Mouse (Mus musculus) gastrocnemius, adult 2 months (tissue): ENCODE results near the gene Ubap2l. TPM values are rescaled to one million over a fixed set of nuclear protein-coding genes. Genes with fewer than 3 reads are reported as not detected.

Experiments
- DNase-seq: peaks from one replicate; pipeline ENCODE4 v3.0.0; 2022
- H3K27ac ChIP-seq: fragments of 200-600 bp; 2 replicates; pipeline ENCODE4 v1.8.1; 2022; ENCODE audit warnings: mild to moderate bottlenecking
- H3K4me3 ChIP-seq: fragments of 200-600 bp; 2 replicates; pipeline ENCODE4 v1.8.1; 2022; ENCODE audit warnings: mild to moderate bottlenecking, moderate library complexity
- CTCF ChIP-seq: fragments of 200-600 bp; IDR thresholded peaks from 2 replicates; pipeline ENCODE4 v1.8.1; 2022; ENCODE audit warnings: antibody characterized with exemption, mild to moderate bottlenecking, moderate library complexity
- intact Hi-C: fragments of 180-260 bp; cut with DNase I; formaldehyde crosslinking; loops from one replicate; pipeline ENCODE4 v1.15.1; 2025
- microRNA-seq: library from miRNA; unstranded; fragments of <30 nt; microRNA quantifications from one replicate; pipeline ENCODE4 v1.2.0, GENCODE M21; 2021
- total RNA-seq, 2 experiments: library from RNA; stranded (reverse); gene quantifications; 2 replicates each; pipeline ENCODE4 v1.2.3; 2021

Gene Ubap2l
- total RNA-seq, 2 experiments from 2014 or later: 94.5 to 104 TPM

DNA sequence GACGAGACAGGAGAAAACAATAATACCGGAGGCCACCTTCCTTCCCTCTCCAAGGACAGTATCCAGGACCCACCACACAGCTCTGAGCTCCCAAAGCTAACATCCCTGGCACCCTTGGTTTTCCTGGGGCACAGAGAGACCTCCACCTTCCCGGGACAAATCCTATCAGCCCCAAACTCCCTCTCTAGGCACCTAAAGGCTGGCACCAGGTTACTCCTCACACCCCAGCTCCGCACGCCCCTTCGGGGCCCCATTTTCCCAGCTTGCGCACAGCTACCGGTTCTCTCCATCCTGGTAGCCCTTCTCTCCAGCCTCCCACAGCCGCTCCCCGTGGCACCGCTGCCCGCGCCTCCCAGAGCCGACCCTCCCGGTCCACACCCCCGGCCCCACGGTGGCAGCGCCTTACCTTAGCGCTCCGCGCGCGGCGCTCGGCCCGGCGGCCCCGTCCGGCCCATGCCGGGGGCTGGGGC lies 89.6 kb downstream of the Ubap2l start:
- no peak for DNase-seq
- peak overlapping the region; percentile 87 for H3K4me3 ChIP-seq
- intact Hi-C loops: no loop called here
- no peak for TF ChIP-seq CTCF
- peak overlapping the region; percentile 94 for H3K27ac ChIP-seq

DNA sequence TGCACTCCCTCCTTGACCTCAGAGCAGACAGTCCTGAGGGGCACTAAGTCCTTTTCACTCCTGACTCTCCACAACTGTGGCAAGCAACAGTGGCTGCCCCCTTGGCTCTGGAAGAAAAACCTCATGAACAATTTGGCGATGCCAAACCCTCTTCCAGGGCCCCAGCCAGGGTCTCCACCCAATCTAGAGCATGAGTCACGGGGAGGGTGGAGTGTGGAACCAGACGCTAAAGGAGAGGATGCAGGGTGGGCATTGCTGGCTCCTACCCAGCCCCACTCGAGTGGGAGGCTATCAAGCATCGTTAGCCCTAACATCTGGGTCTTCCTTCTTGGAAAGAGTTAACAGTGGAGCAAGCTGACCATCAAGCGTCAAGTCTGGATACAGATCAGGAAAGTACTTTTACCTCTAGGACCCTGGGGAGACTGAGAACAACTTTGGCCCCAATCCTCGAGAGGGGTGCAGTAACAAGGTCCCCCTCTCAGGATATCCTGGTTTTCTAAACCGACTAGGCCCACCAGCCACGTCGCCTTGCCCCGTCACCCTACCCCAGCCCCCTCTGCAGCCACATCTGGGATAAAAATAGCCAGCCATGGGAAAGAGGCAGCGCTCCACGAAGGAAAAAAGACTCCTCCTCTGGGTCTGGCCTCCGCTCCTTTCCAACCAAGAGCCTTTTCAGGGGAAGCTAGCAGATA lies 90.2 kb downstream of the Ubap2l start:
- peak overlapping the region; percentile 87 for H3K4me3 ChIP-seq
- intact Hi-C loops: no loop called here

GRCm38 (mm10) chr3:89961436-89961835 lies 91.0 kb downstream of the Ubap2l start:
- no peak for DNase-seq
- intact Hi-C loops: no loop called here
- no peak for TF ChIP-seq CTCF
- Histone ChIP-seq H3K27ac (peak overlapping the region; percentile 94), H3K4me3 (peak overlapping the region; percentile 87)

More for the DNA sequence above, 90.2 kb downstream of the Ubap2l start:
- no peak for TF ChIP-seq CTCF
- DNase-seq: peak; percentile 61
- H3K27ac ChIP-seq: peak overlapping the region; percentile 94

GRCm38 (mm10) chr3:89960469-89960868 lies 92.0 kb downstream of the Ubap2l start:
- intact Hi-C loops: no loop called here
- peak overlapping the region; percentile 94 for H3K27ac ChIP-seq
- H3K4me3 ChIP-seq: peak overlapping the region; percentile 87
- no peak for TF ChIP-seq CTCF
- DNase-seq: peak; percentile 96

DNA sequence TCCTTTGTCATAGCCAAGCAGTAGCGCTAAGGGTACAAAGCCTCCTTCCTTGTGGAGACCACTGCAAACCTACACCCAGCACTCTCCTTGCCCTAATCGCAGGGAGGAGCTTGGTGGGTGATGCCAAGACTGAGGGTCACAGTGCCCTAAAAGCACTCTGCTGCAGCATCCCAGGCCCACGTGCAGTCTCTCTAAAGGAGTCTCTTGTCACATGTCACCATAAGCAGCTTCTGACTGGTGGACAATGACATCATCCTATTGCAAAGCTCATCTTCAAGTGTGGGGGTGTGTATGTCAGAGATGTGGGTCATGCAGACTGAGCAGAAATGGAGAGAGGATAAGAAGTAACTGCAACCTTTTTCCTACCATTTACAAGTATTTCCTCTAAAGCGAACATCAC lies 93.0 kb downstream of the Ubap2l start:
- no peak overlapping the region; the same call in 1 of the 2 replicates for H3K4me3 ChIP-seq
- DNase-seq: no peak

DNA sequence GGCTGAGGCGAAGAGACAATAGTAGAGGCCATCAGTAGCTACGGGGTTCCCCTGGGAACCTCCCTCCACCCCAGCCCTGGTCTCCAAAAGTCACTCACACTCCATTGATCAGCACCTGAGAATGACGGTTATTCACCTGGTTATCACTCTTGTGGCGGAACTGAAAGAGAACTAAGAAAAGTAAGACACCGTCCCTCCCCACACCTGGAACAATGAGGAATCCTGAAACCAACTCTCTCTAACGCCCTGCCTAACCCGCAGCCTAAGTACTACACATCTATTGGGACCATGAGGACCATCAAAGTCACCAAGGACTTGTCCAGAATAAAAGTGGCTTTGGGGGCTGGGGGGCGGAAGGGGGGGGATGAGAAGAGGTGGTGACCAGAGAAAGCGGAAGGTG lies 94.5 kb downstream of the Ubap2l start:
- no peak overlapping the region for H3K4me3 ChIP-seq
- TF ChIP-seq CTCF: no peak
- H3K27ac ChIP-seq: no peak overlapping the region
- intact Hi-C loops: no loop called here
- DNase-seq: no peak

More for the DNA sequence above, 93.0 kb downstream of the Ubap2l start:
- intact Hi-C loops: no loop called here
- no peak for TF ChIP-seq CTCF
- peak overlapping the region; percentile 94; the same call in 1 of the 2 replicates for H3K27ac ChIP-seq

GRCm38 (mm10) chr3:89956177-89956971 lies 96.1 kb downstream of the Ubap2l start:
- no peak for TF ChIP-seq CTCF
- intact Hi-C loops: no loop called here

GRCm38 (mm10) chr3:89953420-89953819 lies 99.0 kb downstream of the Ubap2l start:
- peak; percentile 79 for DNase-seq
- intact Hi-C loops: loop anchor here (1.0 kb wide), 1 partner anchor 124 kb away; no protein-coding TSS in a partner anchor
- Histone ChIP-seq H3K4me3 (no peak overlapping the region), H3K27ac (no peak overlapping the region)
- TF ChIP-seq CTCF: peak; percentile 93

More at GRCm38 (mm10) chr3:89956177-89956971, 96.1 kb downstream of the Ubap2l start:
- DNase-seq: no peak
- Histone ChIP-seq H3K4me3 (no peak overlapping the region), H3K27ac (no peak overlapping the region)

Small RNAs within 50 kb of the gene (microRNA-seq; reads per million reads assigned to microRNA genes)
- 113 reads per million, percentile 46 among the genes with 10 or more reads in this experiment for gene Mir190b
- gene Mir7669: 2.9 reads per million

Other genes starting within 250 kb of the Ubap2l start
- gene She, start 221.3 kb downstream of the Ubap2l start, total RNA-seq: 1 to 10 TPM; 4.1 to 5.1 TPM
- 1 to 10 TPM; 4.3 to 6.4 TPM for gene Il6ra, start 139.4 kb downstream of the Ubap2l start, total RNA-seq
- 1 to 10 TPM; 6.0 to 9.8 TPM for gene Atp8b2, start 89.1 kb downstream of the Ubap2l start, total RNA-seq
- gene Hax1, start 53.8 kb downstream of the Ubap2l start, total RNA-seq: 10 to 100 TPM; 52.2 to 57.7 TPM
- 10 to 100 TPM; 82.0 to 93.3 TPM for gene 4933434E20Rik, start 992 bp downstream of the Ubap2l start, total RNA-seq
- gene Tpm3, start 20.0 kb upstream of the Ubap2l start, total RNA-seq: 1,000 to 10,000 TPM in 1 of 2 experiments, 100 to 1,000 TPM in 1; 428 to 1,099 TPM
- under 1 TPM; 0.05 to 0.11 TPM for gene Nup210l, start 51.5 kb upstream of the Ubap2l start, total RNA-seq
- gene Rps27, start 161.0 kb upstream of the Ubap2l start, total RNA-seq: 1,000 to 10,000 TPM in 1 of 2 experiments, 100 to 1,000 TPM in 1; 1,000 to 1,257 TPM
- 1 to 10 TPM; 5.3 to 5.5 TPM for gene Rab13, start 161.1 kb upstream of the Ubap2l start, total RNA-seq
- gene Jtb, start 179.0 kb upstream of the Ubap2l start, total RNA-seq: 10 to 100 TPM; 64.8 to 68.8 TPM
- gene Creb3l4, start 190.9 kb upstream of the Ubap2l start, total RNA-seq: not detected
- 10 to 100 TPM; 41.6 to 50.6 TPM for gene Slc39a1, start 195.5 kb upstream of the Ubap2l start, total RNA-seq
- gene Crtc2, start 201.5 kb upstream of the Ubap2l start, total RNA-seq: 10 to 100 TPM; 16.8 to 17.3 TPM
- 10 to 100 TPM; 82.2 to 84.2 TPM for gene Dennd4b, start 212.6 kb upstream of the Ubap2l start, total RNA-seq
- gene Gatad2b, start 240.6 kb upstream of the Ubap2l start, total RNA-seq: 10 to 100 TPM; 50.2 to 53.9 TPM